Mouse (Mus musculus) kidney, embryonic 15.5 days (tissue): ENCODE results near the gene Cgrrf1. TPM values are rescaled to one million over a fixed set of nuclear protein-coding genes. Genes with fewer than 3 reads are reported as not detected.

Source experiments
- ATAC-seq: fragments of 200-750 bp; cut with Nextera tagmentation; replicated peaks from 2 replicates; pipeline ENCODE4 v1.8.0; 2017; ENCODE audit warnings: moderate TSS enrichment; ENCODE audit not compliant: low FRiP score
- H3K27ac ChIP-seq: fragments of 300-500 bp; sonication (generic); 2 replicates; pipeline ENCODE4 v1.5.1; 2015; ENCODE audit warnings: mild to moderate bottlenecking, inconsistent platforms
- H3K27me3 ChIP-seq: fragments of 300-500 bp; sonication (generic); 2 replicates; pipeline ENCODE4 v1.6.1; 2015; ENCODE audit warnings: inconsistent platforms
- H3K36me3 ChIP-seq: fragments of 300-500 bp; sonication (generic); 2 replicates; pipeline ENCODE4 v1.6.1; 2015; ENCODE audit warnings: inconsistent platforms
- H3K4me1 ChIP-seq: fragments of 300-500 bp; sonication (generic); 2 replicates; pipeline ENCODE4 v1.6.1; 2015; ENCODE audit warnings: inconsistent platforms
- H3K4me2 ChIP-seq: fragments of 300-500 bp; sonication (generic); 2 replicates; pipeline ENCODE4 v1.6.1; 2015; ENCODE audit warnings: moderate library complexity, mild to moderate bottlenecking, inconsistent platforms
- H3K4me3 ChIP-seq: fragments of 300-500 bp; sonication (generic); replicated peaks from 2 replicates; pipeline ENCODE4 v1.5.1; 2015; ENCODE audit warnings: mild to moderate bottlenecking, inconsistent platforms
- H3K9ac ChIP-seq: fragments of 300-500 bp; sonication (generic); 2 replicates; pipeline ENCODE4 v1.6.1; 2015; ENCODE audit warnings: mild to moderate bottlenecking, inconsistent platforms
- H3K9me3 ChIP-seq: fragments of 300-500 bp; sonication (generic); replicated peaks from 2 replicates; pipeline ENCODE4 v1.6.1; 2016; ENCODE audit warnings: inconsistent platforms
- WGBS: fragments of 180-500 bp; shearing (Covaris S2); methylation state at CpG from one replicate; pipeline ENCODE4 v1.1.7; 2015; ENCODE audit warnings: mixed read lengths; 5-methylcytosine and 5-hydroxymethylcytosine counted together
- polyA plus RNA-seq: library from polyadenylated mRNA; unstranded; fragments of >200 nt; fragmentation: Nextera tagmentation; extraction: Ambion mirVana; gene quantifications from 2 replicates; pipeline ENCODE4 v1.2.1, GENCODE M21; 2015

Cgrrf1 gene
- polyA plus RNA-seq, 1 experiment from 2014 or later, result 27.8 TPM

DNA sequence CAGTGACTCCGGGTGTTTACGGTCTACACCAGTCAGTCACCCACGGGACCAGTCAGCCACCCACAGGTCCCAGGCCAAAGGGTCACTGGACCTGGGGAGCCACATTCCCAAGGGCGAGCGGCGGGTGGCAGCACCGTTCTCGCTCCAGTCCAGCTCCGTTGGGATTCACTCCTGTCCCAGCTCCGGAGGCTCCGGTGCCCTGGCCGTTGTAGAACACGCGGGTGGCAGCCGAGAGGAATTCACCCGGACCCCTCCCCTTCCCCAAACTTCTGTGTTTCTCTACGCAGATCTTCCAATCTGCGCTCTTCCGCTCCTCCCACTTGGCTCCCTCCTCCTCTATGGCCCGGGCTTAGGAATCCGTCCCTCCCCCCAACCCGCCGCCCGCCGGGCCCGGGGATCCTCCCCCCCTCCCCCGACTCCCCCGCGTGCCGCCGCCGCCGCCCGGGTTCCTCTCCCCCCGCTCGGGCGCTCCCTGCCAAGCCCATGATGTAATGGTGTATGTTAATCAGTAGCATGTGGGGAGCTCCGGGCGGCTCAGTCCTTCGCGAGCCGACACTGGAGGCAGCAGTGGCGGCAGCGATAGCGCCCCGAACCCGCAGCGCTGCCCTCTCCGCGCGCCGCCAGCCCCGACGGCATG, 50.6 kb downstream of the Cgrrf1 start, which contains the start of gene Samd4:
Gene Samd4 (plus strand): TSS at position 424 of the 637 bp plus-strand sequence.
- 0% methylated on average over 40 of the region's 54 CpGs for whole genome bisulfite sequencing
- peak within 1 kb of the TSS; percentile 92 for H3K27ac ChIP-seq
- peak within 1 kb of the TSS; percentile 57 for H3K4me3 ChIP-seq
- no peaks in the 10 kb centered on the region for H3K27me3 ChIP-seq
- peak within 1 kb of the TSS; percentile 76 for H3K9ac ChIP-seq
- no peaks in the 10 kb centered on the region for H3K36me3 ChIP-seq
- H3K4me2 ChIP-seq, result peak within 1 kb of the TSS; percentile 99
- H3K9me3 ChIP-seq, result no peaks in the 10 kb centered on the region
- H3K4me1 ChIP-seq, result peaks cover 39% of the 10 kb centered on the region
- ATAC-seq, result peak; percentile 75

DNA sequence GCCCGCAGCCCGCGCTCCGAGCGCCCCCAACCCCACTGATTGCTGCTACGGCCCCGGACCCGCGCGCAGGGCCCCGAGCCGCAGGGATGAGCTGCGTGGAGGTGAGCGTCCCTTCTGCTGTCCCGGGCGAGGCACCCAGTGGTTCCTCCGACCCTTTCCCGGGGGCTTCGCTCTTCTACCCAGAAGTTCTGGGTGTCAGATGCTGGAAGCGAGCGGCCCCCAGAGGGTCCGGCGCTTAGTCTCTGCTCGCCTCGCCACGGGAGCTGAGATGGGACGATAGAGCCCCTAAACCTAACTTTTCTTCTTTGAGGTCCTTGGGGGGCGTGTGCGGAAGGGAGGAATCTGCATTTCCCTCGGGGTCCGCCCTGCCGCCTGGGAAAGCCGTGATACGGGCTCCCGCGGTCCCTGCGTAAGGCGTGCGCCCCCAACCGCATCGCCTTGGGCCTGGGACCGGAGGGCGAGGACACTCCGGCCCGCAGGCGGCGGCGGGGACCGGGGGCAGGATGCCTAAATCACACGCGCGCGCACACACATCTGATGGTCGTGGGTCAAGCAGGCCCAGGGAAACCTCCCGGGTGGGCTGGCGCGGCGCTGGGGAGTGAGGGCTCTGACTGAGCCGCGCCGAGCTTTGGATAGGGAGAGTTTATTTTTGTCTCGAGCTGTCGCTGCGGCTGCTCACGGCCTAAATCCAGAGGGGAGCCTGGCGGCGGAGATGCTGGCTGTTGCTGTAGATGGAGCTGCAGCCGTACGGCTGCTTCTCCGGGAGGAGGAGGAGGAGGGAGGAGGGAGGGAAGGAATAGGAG, 51.3 kb downstream of the Cgrrf1 start:
- Histone ChIP-seq H3K4me3 (peak overlapping the region; percentile 57), H3K4me1 (peaks cover 39% of the 10 kb centered on the region), H3K9ac (peak overlapping the region; percentile 76), H3K9me3 (no peaks in the 10 kb centered on the region), H3K4me2 (peak overlapping the region; percentile 99), H3K27me3 (no peaks in the 10 kb centered on the region), H3K27ac (peak overlapping the region; percentile 92), H3K36me3 (no peaks in the 10 kb centered on the region)
- peak; percentile 29 for ATAC-seq
- under 1% methylated on average over 67 of the region's 70 CpGs for WGBS

DNA sequence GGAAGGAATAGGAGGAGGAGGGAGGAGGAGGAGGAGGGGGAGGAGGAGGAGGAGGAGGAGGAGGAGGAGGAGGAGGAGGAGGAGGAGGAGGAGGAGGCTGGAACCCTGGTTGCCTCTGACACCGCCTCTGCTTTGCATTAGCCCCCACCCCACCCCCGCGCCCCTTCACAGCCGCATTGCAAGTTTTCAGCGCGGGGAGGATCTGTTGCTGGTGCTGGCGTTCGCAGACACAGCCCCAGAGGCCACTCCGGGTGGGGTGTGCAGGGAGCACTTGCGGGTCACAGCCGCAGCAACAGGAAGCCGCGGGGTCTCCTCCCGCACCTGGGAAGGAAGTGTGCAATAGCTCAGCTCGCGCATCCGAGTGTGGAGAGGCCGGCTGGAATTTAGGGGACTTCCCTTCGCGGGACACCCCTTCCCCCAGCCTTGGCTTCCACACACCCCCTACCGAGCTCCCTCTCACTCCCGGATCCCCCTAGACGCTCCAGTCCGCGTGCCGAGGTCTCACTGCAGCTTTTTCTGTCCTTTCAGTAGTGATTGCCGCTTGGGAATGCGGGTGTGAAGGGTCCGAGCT, 52.0 kb downstream of the Cgrrf1 start:
- H3K9ac ChIP-seq, result peak overlapping the region; percentile 69
- under 1% methylated on average over 29 of the region's 29 CpGs for WGBS
- ATAC-seq, result peak; percentile 30
- H3K4me1 ChIP-seq, result peaks cover 39% of the 10 kb centered on the region
- H3K27me3 ChIP-seq, result no peaks in the 10 kb centered on the region
- H3K4me3 ChIP-seq, result peak overlapping the region; percentile 57
- H3K27ac ChIP-seq, result peak overlapping the region; percentile 89
- peak overlapping the region; percentile 99 for H3K4me2 ChIP-seq
- no peaks in the 10 kb centered on the region for H3K36me3 ChIP-seq
- no peaks in the 10 kb centered on the region for H3K9me3 ChIP-seq

DNA sequence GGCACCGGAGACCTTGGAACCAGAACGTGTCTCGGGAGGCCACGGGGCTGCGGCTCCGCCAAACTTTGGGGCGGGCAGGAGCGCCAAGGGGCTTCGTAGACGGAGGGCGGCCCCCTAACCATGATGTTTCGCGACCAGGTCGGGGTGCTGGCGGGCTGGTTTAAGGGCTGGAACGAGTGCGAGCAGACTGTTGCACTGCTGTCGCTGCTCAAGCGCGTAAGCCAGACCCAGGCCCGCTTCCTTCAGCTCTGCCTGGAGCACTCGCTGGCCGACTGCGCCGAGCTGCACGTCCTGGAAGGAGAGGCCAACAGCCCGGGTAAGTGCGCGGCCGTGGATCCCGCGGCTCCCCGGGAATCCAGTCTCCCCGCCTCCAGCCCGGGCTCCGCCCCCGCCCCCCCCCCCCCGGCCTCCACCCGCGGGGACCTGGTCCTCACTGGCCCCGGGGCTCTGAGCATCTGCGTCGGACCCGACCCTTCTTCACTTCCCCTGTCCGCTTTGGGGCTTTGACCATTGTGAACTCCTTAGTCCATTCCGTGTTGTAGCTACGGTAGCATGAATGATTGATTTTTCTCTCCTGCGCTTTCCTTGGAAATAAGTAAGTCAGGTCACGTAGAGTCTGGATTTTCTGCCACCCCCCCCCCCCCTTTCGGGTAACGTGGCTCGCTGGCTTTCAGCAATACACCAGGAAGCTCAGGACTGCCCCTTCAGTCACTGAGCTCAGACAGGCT, 52.9 kb downstream of the Cgrrf1 start:
- under 1% methylated on average over 49 of the region's 52 CpGs for WGBS
- no peaks in the 10 kb centered on the region for H3K36me3 ChIP-seq
- H3K9me3 ChIP-seq, result no peaks in the 10 kb centered on the region
- peak overlapping the region; percentile 69 for H3K9ac ChIP-seq
- H3K4me2 ChIP-seq, result peak overlapping the region; percentile 99
- H3K4me3 ChIP-seq, result peak overlapping the region; percentile 57
- peaks cover 39% of the 10 kb centered on the region for H3K4me1 ChIP-seq
- peak overlapping the region; percentile 89 for H3K27ac ChIP-seq
- H3K27me3 ChIP-seq, result no peaks in the 10 kb centered on the region
- ATAC-seq, result peak; percentile 49

DNA sequence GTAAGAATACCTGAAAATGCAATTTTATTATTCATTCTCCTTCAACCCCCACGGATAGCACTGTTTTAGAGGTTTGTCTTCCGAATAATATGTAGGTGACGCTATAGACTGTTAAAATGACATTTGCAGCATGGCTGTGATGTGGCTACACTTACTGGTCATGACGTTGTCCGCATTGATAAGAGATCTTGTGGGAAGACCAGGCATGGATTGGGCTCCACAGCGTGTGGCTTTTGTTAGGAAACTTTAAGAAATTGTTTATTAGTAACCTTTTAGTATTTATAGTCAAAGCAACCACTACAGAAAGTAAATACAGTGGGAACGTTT, 53.5 kb downstream of the Cgrrf1 start:
- Histone ChIP-seq H3K9ac (peak overlapping the region; percentile 69; the same call in 1 of the 2 replicates), H3K27me3 (no peaks in the 10 kb centered on the region), H3K4me1 (peaks cover 39% of the 10 kb centered on the region), H3K4me2 (peak overlapping the region; percentile 99), H3K36me3 (no peaks in the 10 kb centered on the region), H3K4me3 (peak overlapping the region; percentile 57), H3K9me3 (no peaks in the 10 kb centered on the region), H3K27ac (peak overlapping the region; percentile 89)
- no peak for ATAC-seq
- 3% methylated on average over 7 of the region's 7 CpGs for WGBS

DNA sequence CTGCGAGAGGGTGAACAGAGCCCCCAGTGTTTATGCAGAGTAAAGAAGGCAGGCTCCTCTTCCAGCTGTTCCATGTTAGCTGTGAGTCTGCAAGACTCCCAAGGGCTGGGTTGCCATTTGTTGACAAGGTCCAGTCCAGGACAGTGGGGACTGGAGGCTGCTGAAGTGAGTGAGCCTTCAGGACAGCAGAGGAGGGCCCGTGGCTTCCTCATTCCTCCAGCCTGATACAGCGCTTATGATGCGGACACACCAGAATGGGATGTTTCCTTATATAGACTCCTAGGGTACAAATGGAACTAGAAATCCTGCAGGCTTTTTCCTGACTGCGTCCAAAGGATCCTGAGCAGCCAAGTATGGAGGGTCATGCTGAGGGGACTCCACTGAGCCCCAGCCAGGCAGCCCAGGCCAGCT, 54.0 kb downstream of the Cgrrf1 start:
- no peaks in the 10 kb centered on the region for H3K36me3 ChIP-seq
- 17% methylated on average over 5 of the region's 5 CpGs for WGBS
- peak; percentile 24 for ATAC-seq
- H3K4me1 ChIP-seq, result peaks cover 39% of the 10 kb centered on the region
- H3K27ac ChIP-seq, result peak overlapping the region; percentile 89
- H3K9me3 ChIP-seq, result no peaks in the 10 kb centered on the region
- H3K9ac ChIP-seq, result 0 out of 2 replicates have a peak overlapping the region, but pooled peaks have one; percentile 69
- H3K4me2 ChIP-seq, result peak overlapping the region; percentile 99
- no peaks in the 10 kb centered on the region for H3K27me3 ChIP-seq
- peak overlapping the region; percentile 57 for H3K4me3 ChIP-seq

DNA sequence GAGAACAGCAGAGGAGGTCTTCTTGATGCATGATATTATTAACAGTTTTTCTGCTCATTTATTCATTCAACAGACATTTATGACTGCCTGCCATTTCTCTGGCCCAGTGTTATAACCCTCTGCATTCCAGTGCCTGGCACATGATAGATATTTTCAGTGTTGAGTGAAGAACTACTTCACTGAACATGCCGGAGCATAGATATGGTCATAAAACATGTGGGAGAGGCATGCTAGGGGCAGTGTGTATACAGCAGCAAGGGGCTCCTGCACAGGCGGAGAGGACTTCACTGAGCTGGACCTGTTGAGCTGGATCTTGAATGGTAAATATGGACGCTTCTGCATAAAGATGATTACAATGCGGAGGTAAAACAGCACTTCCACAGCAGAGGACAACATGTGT, 57.2 kb downstream of the Cgrrf1 start:
- no peak for ATAC-seq
- Histone ChIP-seq H3K4me1 (peaks cover 16% of the 10 kb centered on the region), H3K9ac (no peak overlapping the region), H3K27me3 (no peaks in the 10 kb centered on the region), H3K4me2 (no peak overlapping the region), H3K9me3 (no peaks in the 10 kb centered on the region), H3K27ac (no peak overlapping the region), H3K36me3 (no peaks in the 10 kb centered on the region), H3K4me3 (no peak overlapping the region)
- 79% methylated on average over 4 of the region's 4 CpGs for WGBS

DNA sequence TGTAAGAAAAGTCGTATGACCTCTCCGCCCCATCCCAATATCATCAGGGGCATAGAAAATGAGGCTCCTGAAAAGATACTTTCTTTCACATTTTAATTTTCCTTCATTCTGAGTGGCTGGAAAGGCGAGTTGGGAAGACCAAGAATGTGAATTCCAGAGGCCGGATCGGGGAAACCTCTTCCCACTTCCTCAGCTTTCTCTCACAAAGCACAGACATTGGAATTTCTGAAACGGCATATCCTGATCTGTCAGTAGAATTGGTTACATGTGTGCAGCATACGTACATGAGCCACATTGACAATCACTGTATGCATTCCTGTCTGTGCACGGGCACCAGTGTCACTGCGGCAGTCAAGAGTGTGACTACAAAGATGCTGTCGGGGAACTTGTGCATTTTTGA, 62.0 kb downstream of the Cgrrf1 start:
- ATAC-seq, result no peak
- Histone ChIP-seq H3K4me3 (no peak overlapping the region), H3K9ac (no peak overlapping the region), H3K4me1 (no peaks in the 10 kb centered on the region), H3K9me3 (no peaks in the 10 kb centered on the region), H3K4me2 (no peak overlapping the region), H3K36me3 (no peaks in the 10 kb centered on the region), H3K27ac (no peak overlapping the region), H3K27me3 (no peaks in the 10 kb centered on the region)
- WGBS, result 90% methylated on average over 10 of the region's 10 CpGs

DNA sequence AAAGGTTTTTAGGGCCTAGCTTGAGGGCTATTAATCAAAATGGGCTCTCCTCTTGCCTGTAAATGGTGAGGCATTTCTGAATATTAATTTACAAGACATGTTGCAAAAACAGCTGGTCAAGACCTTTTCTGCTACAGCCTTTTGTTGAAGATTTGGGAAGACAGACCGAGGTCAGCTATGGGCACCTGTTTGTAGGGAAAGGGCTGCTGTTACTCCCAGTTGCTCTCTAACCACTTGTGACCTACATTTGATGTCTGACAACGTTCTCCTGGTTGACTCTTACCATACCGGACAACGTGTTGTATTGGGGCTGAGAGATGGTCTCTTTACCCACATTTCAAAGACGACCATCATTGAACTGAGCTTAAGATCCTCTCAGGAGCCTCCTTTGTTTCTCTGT, 66.0 kb downstream of the Cgrrf1 start:
- no peak for ATAC-seq
- WGBS, result 84% methylated on average over 5 of the region's 5 CpGs

DNA sequence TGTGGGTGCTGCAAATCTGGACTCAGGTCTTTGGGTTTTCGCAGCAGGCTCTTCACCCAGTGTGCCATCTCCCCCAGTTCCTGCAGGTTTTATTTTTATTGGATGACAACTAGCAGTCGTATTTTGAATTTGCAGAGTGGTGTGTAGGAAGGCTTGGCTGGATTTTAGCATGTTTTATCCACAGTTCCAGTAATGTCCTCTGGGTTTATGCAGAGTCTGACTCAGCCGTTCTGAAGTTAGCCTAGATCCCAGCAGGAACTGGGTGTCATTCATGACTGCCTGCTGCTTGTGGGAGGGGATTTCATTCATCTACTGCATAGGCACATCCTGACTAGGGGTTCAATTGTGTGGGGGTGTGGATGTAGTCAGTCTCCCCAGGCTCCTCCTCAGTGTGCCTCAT, 66.7 kb downstream of the Cgrrf1 start:
- no peak overlapping the region for H3K9ac ChIP-seq
- H3K4me3 ChIP-seq, result no peak overlapping the region
- no peak overlapping the region for H3K4me2 ChIP-seq
- no peak for ATAC-seq
- H3K4me1 ChIP-seq, result no peaks in the 10 kb centered on the region
- H3K36me3 ChIP-seq, result no peaks in the 10 kb centered on the region
- no peaks in the 10 kb centered on the region for H3K27me3 ChIP-seq
- WGBS, result 62% methylated on average over 3 of the region's 3 CpGs
- H3K27ac ChIP-seq, result no peak overlapping the region
- H3K9me3 ChIP-seq, result no peaks in the 10 kb centered on the region

More for the DNA sequence above, 66.0 kb downstream of the Cgrrf1 start:
- no peaks in the 10 kb centered on the region for H3K9me3 ChIP-seq
- H3K36me3 ChIP-seq, result no peaks in the 10 kb centered on the region
- H3K9ac ChIP-seq, result no peak overlapping the region
- no peak overlapping the region for H3K4me2 ChIP-seq
- no peak overlapping the region for H3K4me3 ChIP-seq
- no peaks in the 10 kb centered on the region for H3K27me3 ChIP-seq
- no peak overlapping the region for H3K27ac ChIP-seq
- no peaks in the 10 kb centered on the region for H3K4me1 ChIP-seq

DNA sequence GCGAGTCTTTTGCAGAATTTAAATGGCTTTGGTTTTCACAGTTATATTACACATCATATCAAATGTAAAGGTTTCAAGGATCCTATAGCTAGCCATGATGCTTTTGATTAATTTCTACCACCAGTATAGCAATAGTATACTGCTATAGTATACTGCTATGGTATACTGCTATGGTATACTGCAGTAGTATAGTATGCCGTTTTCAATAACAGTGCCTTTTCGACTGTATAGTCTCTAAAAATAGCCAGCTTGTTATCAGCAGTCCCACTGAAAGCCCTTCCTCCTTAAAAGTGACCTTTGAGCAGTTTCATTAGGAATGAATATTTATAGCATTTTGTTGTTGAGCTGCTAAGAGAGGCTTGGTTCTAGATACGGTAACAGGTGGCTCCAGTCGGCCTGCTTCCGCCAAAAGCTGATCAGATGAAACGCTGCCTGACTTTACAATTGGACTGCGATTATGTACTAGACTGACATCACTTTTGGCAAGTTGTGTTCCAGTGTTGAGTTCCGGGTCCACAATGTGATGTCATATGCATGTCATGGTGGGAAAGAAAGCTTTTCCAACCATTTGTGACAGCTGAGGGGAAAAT, 70.7 kb downstream of the Cgrrf1 start:
- Histone ChIP-seq H3K4me3 (no peak overlapping the region), H3K27me3 (no peaks in the 10 kb centered on the region), H3K9me3 (no peaks in the 10 kb centered on the region), H3K27ac (no peak overlapping the region), H3K36me3 (no peaks in the 10 kb centered on the region), H3K9ac (no peak overlapping the region), H3K4me1 (no peaks in the 10 kb centered on the region), H3K4me2 (no peak overlapping the region)
- ATAC-seq, result no peak
- WGBS, result 69% methylated on average over 9 of the region's 9 CpGs
